Mouse (Mus musculus) hindbrain, embryonic 10.5 days (tissue): Measurements from ENCODE around the gene Ptprn2. TPM values are rescaled to one million over a fixed set of nuclear protein-coding genes. Genes with fewer than 3 reads are reported as not detected.

ENCODE experiments used
- DNase-seq: peaks from one replicate; pipeline ENCODE4 v3.0.0-alpha.2; 2017; ENCODE audit warnings: low spot score
- H3K27ac ChIP-seq: fragments of 300-500 bp; sonication (generic); 2 replicates; pipeline ENCODE4 v1.5.1; 2016; ENCODE audit warnings: mild to moderate bottlenecking, moderate library complexity
- H3K27me3 ChIP-seq: fragments of 300-500 bp; sonication (generic); 2 replicates; pipeline ENCODE4 v1.6.1; 2016; ENCODE audit warnings: mild to moderate bottlenecking; ENCODE audit not compliant: poor library complexity, insufficient read depth, severe bottlenecking
- H3K36me3 ChIP-seq: fragments of 300-500 bp; sonication (generic); 2 replicates; pipeline ENCODE4 v1.6.1; 2016; ENCODE audit warnings: mild to moderate bottlenecking, moderate library complexity
- H3K4me1 ChIP-seq: fragments of 300-500 bp; sonication (generic); replicated peaks from 2 replicates; pipeline ENCODE4 v1.6.1; 2016; ENCODE audit warnings: mild to moderate bottlenecking
- H3K4me3 ChIP-seq: fragments of 300-500 bp; sonication (generic); 2 replicates; pipeline ENCODE4 v1.5.1; 2016; ENCODE audit warnings: mild to moderate bottlenecking, moderate library complexity
- H3K9me3 ChIP-seq: fragments of 300-500 bp; sonication (generic); 2 replicates; pipeline ENCODE4 v1.6.1; 2016; ENCODE audit warnings: mild to moderate bottlenecking, moderate library complexity
- WGBS: fragments of 180-500 bp; shearing (Covaris S2); methylation state at CpG from one replicate; pipeline ENCODE4 v1.1.7; 2016; 5-methylcytosine and 5-hydroxymethylcytosine counted together
- polyA plus RNA-seq: library from polyadenylated mRNA; unstranded; fragments of >200 nt; fragmentation: Nextera tagmentation; extraction: Ambion mirVana; gene quantifications from 2 replicates; pipeline ENCODE4 v1.2.1, GENCODE M21; 2016

Gene Ptprn2
- polyA plus RNA-seq, 1 experiment from 2014 or later = 6.4 TPM

GRCm38 (mm10) chr12:116785731-116786130, 300.2 kb downstream of the Ptprn2 start:
- Histone ChIP-seq H3K9me3 (no peaks in the 10 kb centered on the region), H3K4me3 (no peak overlapping the region), H3K4me1 (no peaks in the 10 kb centered on the region), H3K27me3 (no peaks in the 10 kb centered on the region), H3K27ac (no peak overlapping the region), H3K36me3 (no peaks in the 10 kb centered on the region)
- no peak for DNase-seq
- WGBS = 88% methylated on average over 3 of the region's 3 CpGs

GRCm38 (mm10) chr12:116788346-116788745, 302.8 kb downstream of the Ptprn2 start:
- H3K4me3 ChIP-seq = no peak overlapping the region
- H3K9me3 ChIP-seq = no peaks in the 10 kb centered on the region
- DNase-seq = no peak
- H3K4me1 ChIP-seq = no peaks in the 10 kb centered on the region
- H3K27me3 ChIP-seq = no peaks in the 10 kb centered on the region
- WGBS = 87% methylated on average over 3 of the region's 3 CpGs
- no peaks in the 10 kb centered on the region for H3K36me3 ChIP-seq
- H3K27ac ChIP-seq = no peak overlapping the region

DNA sequence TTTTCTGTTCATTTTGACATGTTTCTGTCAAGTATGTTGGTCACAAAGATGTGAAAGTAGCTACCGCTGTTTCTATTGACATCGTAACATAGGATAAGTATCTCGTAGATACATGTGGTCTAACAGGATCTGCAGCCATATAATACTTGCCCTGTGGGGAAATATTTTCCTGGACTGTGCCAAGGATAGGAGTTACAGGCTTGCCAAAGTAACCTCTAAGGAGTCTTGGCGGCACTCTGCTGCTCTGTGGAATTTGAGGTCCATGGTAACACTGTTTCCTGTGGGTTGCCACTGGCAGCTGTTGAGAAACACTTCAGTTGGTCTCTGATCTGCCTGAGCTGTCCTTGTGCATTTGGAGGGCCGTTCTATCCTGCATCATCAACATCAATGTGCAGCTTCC, 317.8 kb downstream of the Ptprn2 start:
- Histone ChIP-seq H3K36me3 (no peaks in the 10 kb centered on the region), H3K9me3 (no peaks in the 10 kb centered on the region), H3K4me1 (no peaks in the 10 kb centered on the region), H3K4me3 (no peak overlapping the region), H3K27me3 (no peaks in the 10 kb centered on the region), H3K27ac (no peak overlapping the region)
- no peak for DNase-seq
- WGBS = 89% methylated on average over 5 of the region's 5 CpGs

- Histone ChIP-seq H3K4me1 (no peaks in the 10 kb centered on the region), H3K36me3 (no peaks in the 10 kb centered on the region), H3K9me3 (no peaks in the 10 kb centered on the region), H3K4me3 (no peak overlapping the region), H3K27ac (no peak overlapping the region), H3K27me3 (no peaks in the 10 kb centered on the region)
- DNase-seq = no peak
- WGBS = 81% methylated on average over 2 of the region's 2 CpGs
Observed at GRCm38 (mm10) chr12:116804712-116805111, 319.2 kb downstream of the Ptprn2 start.

DNA sequence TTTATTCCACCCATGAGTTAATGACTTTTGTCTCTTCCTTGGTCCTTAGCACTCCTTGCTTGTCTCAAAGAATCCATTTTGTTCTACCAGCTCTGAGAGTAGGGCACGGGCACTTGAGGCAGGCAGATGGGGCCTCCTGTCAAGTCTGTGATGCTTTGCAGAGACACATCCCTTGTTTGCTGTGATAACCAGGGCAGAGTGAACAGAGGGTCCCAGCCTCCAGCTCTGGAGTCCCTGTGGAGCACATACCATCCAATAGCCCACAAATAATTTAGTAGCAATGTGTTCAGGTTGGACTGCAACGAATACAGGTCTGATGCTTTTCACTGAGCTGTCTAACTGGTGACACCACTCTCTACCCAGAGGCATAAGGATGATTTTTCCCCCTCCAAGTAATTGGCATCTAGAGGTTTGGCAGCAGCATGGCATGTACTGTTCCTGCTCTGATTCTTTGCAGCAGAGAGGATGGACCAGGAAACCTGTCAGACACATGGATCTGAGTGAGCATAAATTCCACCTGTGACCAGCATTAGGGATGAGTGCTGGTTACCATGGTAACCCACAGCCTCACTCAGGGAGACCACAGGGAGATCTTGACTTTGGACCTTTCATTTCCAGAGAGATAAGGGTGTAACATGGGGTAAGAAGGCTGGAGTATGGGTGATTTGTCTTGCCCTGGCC, 319.7 kb downstream of the Ptprn2 start:
- Histone ChIP-seq H3K4me1 (no peaks in the 10 kb centered on the region), H3K27me3 (no peaks in the 10 kb centered on the region), H3K9me3 (no peaks in the 10 kb centered on the region), H3K27ac (no peak overlapping the region), H3K4me3 (no peak overlapping the region), H3K36me3 (no peaks in the 10 kb centered on the region)
- 77% methylated on average over 2 of the region's 2 CpGs for WGBS
- DNase-seq = no peak

GRCm38 (mm10) chr12:116806089-116806488, 320.6 kb downstream of the Ptprn2 start:
- H3K27ac ChIP-seq = no peak overlapping the region
- WGBS = 90% methylated on average over 2 of the region's 2 CpGs
- no peaks in the 10 kb centered on the region for H3K4me1 ChIP-seq
- no peak overlapping the region for H3K4me3 ChIP-seq
- H3K36me3 ChIP-seq = no peaks in the 10 kb centered on the region
- H3K9me3 ChIP-seq = no peaks in the 10 kb centered on the region
- H3K27me3 ChIP-seq = no peaks in the 10 kb centered on the region
- DNase-seq = no peak

- Histone ChIP-seq H3K4me3 (no peak overlapping the region), H3K27ac (no peak overlapping the region), H3K4me1 (no peaks in the 10 kb centered on the region), H3K27me3 (no peaks in the 10 kb centered on the region), H3K36me3 (no peaks in the 10 kb centered on the region), H3K9me3 (no peaks in the 10 kb centered on the region)
- WGBS = 89% methylated on average over 5 of the region's 5 CpGs
- no peak for DNase-seq
Observed at GRCm38 (mm10) chr12:116813012-116813411, 327.5 kb downstream of the Ptprn2 start.

DNA sequence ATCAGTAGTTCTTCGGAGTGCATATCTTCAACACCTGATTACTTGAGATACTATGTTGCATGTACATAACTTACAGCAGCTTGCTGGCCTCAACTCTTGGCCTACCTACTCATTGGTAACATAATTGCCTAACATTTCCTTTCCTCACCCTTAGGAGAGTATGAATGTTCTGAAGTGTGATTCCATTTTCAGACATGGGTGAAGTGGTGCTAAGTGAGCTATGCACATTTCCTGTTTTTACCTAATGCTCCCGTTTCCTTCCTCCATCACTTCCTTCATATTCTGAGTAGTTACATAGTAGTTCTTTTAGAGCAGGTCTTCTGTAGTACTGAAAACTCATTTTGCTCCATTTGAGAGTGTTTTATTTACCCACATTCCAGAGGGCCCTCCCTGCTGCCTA, 334.3 kb downstream of the Ptprn2 start:
- no peaks in the 10 kb centered on the region for H3K9me3 ChIP-seq
- 82% methylated on average over 2 of the region's 2 CpGs for WGBS
- H3K36me3 ChIP-seq = no peaks in the 10 kb centered on the region
- no peak for DNase-seq
- H3K4me3 ChIP-seq = no peak overlapping the region
- no peaks in the 10 kb centered on the region for H3K27me3 ChIP-seq
- H3K27ac ChIP-seq = no peak overlapping the region
- no peaks in the 10 kb centered on the region for H3K4me1 ChIP-seq

DNA sequence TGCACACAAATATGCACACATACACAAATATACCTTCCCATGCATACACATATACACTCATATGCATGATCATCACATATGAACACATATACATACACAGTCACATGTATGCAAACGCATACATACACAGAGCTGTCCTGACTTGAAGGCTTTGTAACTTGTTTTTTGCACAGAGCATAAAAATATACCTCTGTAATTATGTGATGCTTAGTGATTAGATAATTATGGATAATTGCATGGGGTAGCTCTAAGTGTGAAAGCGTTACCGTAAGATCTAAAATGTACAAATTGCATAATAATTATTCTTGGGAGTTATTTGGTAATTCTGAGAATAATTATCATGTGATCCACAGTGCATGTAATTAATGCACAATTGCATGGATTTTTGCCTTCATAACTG, 337.8 kb downstream of the Ptprn2 start:
- Histone ChIP-seq H3K9me3 (no peaks in the 10 kb centered on the region), H3K27me3 (no peaks in the 10 kb centered on the region), H3K4me3 (no peak overlapping the region), H3K27ac (no peak overlapping the region), H3K36me3 (no peaks in the 10 kb centered on the region), H3K4me1 (peaks cover 11% of the 10 kb centered on the region; the same call in 1 of the 2 replicates)
- 94% methylated on average over 3 of the region's 3 CpGs for WGBS
- no peak for DNase-seq

DNA sequence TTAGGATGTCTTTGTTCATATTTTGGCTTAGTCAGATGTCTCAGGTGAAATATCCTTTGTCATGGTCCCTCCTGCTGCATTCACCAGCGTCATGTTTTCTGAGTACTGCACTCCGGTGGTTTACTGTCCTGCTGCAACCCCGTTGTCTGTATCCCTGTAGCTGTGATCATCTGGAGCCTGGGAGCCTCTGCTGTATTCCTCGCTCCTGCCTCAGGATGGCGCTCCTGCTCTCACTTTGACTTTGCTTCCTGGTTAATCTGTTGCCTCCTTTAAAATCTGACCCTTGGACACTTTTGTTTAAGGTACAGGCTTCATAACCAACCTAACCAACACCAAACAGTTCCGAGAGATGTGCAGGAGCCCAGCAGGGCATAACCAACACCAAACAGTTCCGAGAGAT, 342.2 kb downstream of the Ptprn2 start:
- DNase-seq = peak; percentile 33
- Histone ChIP-seq H3K4me3 (no peak overlapping the region), H3K27me3 (no peaks in the 10 kb centered on the region), H3K27ac (peak overlapping the region; percentile 35), H3K36me3 (no peaks in the 10 kb centered on the region), H3K4me1 (peaks cover 15% of the 10 kb centered on the region; the same call in 1 of the 2 replicates), H3K9me3 (no peaks in the 10 kb centered on the region)
- WGBS = 35% methylated on average over 7 of the region's 7 CpGs

GRCm38 (mm10) chr12:116838611-116839192, 353.2 kb downstream of the Ptprn2 start:
- Histone ChIP-seq H3K27ac (no peak overlapping the region), H3K4me1 (no peaks in the 10 kb centered on the region), H3K27me3 (no peaks in the 10 kb centered on the region), H3K9me3 (no peaks in the 10 kb centered on the region), H3K4me3 (no peak overlapping the region), H3K36me3 (no peaks in the 10 kb centered on the region)
- no peak for DNase-seq
- 86% methylated on average over 3 of the region's 3 CpGs for WGBS

- no peak overlapping the region for H3K27ac ChIP-seq
- no peaks in the 10 kb centered on the region for H3K36me3 ChIP-seq
- H3K9me3 ChIP-seq = no peaks in the 10 kb centered on the region
- no peak for DNase-seq
- H3K4me1 ChIP-seq = no peaks in the 10 kb centered on the region
- WGBS = 87% methylated on average over 8 of the region's 8 CpGs
- no peaks in the 10 kb centered on the region for H3K27me3 ChIP-seq
- H3K4me3 ChIP-seq = no peak overlapping the region
Observed at GRCm38 (mm10) chr12:116842723-116843272, 357.3 kb downstream of the Ptprn2 start.

- Histone ChIP-seq H3K36me3 (no peaks in the 10 kb centered on the region), H3K27me3 (no peaks in the 10 kb centered on the region), H3K27ac (no peak overlapping the region), H3K4me1 (no peaks in the 10 kb centered on the region), H3K9me3 (no peaks in the 10 kb centered on the region), H3K4me3 (no peak overlapping the region)
- DNase-seq = no peak
Observed at GRCm38 (mm10) chr12:116846220-116846619, 360.7 kb downstream of the Ptprn2 start.
